Mouse (Mus musculus) embryonic facial prominence, embryonic 14.5 days (tissue): ENCODE data around the gene Rasgef1c. TPM values are rescaled to one million over a fixed set of nuclear protein-coding genes. Genes with fewer than 3 reads are reported as not detected.
A peak's percentile ranks its signal among the peaks of the same experiment; 100 is the strongest.

Experiments used
- ATAC-seq: fragments of 200-750 bp; cut with Nextera tagmentation; 2 replicates; pipeline ENCODE4 v1.8.0; 2017; ENCODE audit warnings: low read depth, moderate number of reproducible peaks, moderate TSS enrichment
- DNase-seq: peaks from one replicate; pipeline ENCODE4 v3.0.0-alpha.2; 2015; ENCODE audit warnings: low spot score
- H3K27ac ChIP-seq: fragments of 300-500 bp; sonication (generic); replicated peaks from 2 replicates; pipeline ENCODE4 v1.5.1; 2014; ENCODE audit warnings: low read depth, mild to moderate bottlenecking, low read length, moderate library complexity
- H3K27me3 ChIP-seq: fragments of 300-500 bp; sonication (generic); replicated peaks from 2 replicates; pipeline ENCODE4 v1.6.1; 2014; ENCODE audit warnings: low read length; ENCODE audit not compliant: control insufficient read depth, insufficient read depth
- H3K36me3 ChIP-seq: fragments of 300-500 bp; sonication (generic); 2 replicates; pipeline ENCODE4 v1.6.1; 2014; ENCODE audit warnings: low read length, mixed read lengths; ENCODE audit not compliant: control insufficient read depth, insufficient read depth
- H3K4me1 ChIP-seq: fragments of 300-500 bp; sonication (generic); 2 replicates; pipeline ENCODE4 v1.6.1; 2014; ENCODE audit warnings: antibody characterized with exemption, low read length; ENCODE audit not compliant: control insufficient read depth, insufficient read depth
- H3K4me2 ChIP-seq: fragments of 300-500 bp; sonication (generic); 2 replicates; pipeline ENCODE4 v1.6.1; 2014; ENCODE audit warnings: low read depth, mild to moderate bottlenecking, low read length, moderate library complexity, mixed read lengths
- H3K4me3 ChIP-seq: fragments of 300-500 bp; sonication (generic); 2 replicates; pipeline ENCODE4 v1.5.1; 2014; ENCODE audit warnings: low read depth, mild to moderate bottlenecking, low read length
- H3K9ac ChIP-seq: fragments of 300-500 bp; sonication (generic); 2 replicates; pipeline ENCODE4 v1.6.1; 2014; ENCODE audit warnings: low read depth, mild to moderate bottlenecking, low read length, moderate library complexity, mixed read lengths
- H3K9me3 ChIP-seq: fragments of 300-500 bp; sonication (generic); 2 replicates; pipeline ENCODE4 v1.6.1; 2016; ENCODE audit warnings: low read length; ENCODE audit not compliant: control insufficient read depth
- WGBS: fragments of 180-500 bp; shearing (Covaris S2); extraction: QIAGEN DNeasy Blood & Tissue Kit; methylation state at CpG from one replicate; pipeline ENCODE4 v1.1.7; 2014; 5-methylcytosine and 5-hydroxymethylcytosine counted together
- polyA plus RNA-seq: library from polyadenylated mRNA; unstranded; fragments of >200 nt; fragmentation: Nextera tagmentation; extraction: Ambion mirVana; gene quantifications from 2 replicates; pipeline ENCODE4 v1.2.1, GENCODE M21; 2014

The Rasgef1c gene
- polyA plus RNA-seq, 1 experiment from 2014 or later, result 1.4 TPM

GRCm38 (mm10) chr11:49983875-49984552 lies 82.4 kb downstream of the Rasgef1c start:
- no peak overlapping the region for H3K4me3 ChIP-seq
- H3K4me1 ChIP-seq, result no peaks in the 10 kb centered on the region
- WGBS, result 59% methylated on average over 4 of the region's 4 CpGs
- H3K4me2 ChIP-seq, result no peak overlapping the region
- no peak overlapping the region for H3K27ac ChIP-seq
- no peak overlapping the region for H3K9ac ChIP-seq
- no peaks in the 10 kb centered on the region for H3K9me3 ChIP-seq
- no peaks in the 10 kb centered on the region for H3K36me3 ChIP-seq
- ATAC-seq (no peak), DNase-seq (no peak)
- no peaks in the 10 kb centered on the region for H3K27me3 ChIP-seq

DNA sequence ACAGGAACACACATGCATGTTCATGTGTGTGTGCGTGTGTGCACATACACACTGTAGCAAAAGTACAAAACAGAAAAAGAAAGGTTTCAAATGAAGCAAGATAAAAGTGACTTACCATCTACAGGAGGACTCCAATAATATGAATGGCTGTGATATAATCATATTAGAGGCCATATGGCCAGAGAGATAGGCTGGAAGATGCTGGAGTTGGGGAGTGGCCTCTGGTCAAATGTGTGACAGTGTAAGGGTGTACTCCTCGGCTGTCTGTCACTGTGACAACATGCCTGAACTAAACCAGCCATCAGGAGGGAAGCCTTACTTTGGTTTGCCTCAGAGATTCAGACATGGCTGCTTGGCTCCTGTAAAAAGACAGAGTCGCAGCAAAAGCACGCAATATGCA lies 83.4 kb downstream of the Rasgef1c start:
- 82% methylated on average over 4 of the region's 4 CpGs for WGBS
- Histone ChIP-seq H3K36me3 (no peaks in the 10 kb centered on the region), H3K27me3 (no peaks in the 10 kb centered on the region), H3K4me1 (no peaks in the 10 kb centered on the region), H3K9me3 (no peaks in the 10 kb centered on the region), H3K4me2 (no peak overlapping the region), H3K9ac (no peak overlapping the region), H3K27ac (no peak overlapping the region), H3K4me3 (no peak overlapping the region)
- DNase-seq (no peak), ATAC-seq (no peak)

- DNase-seq, result peak; percentile 46
- H3K4me1 ChIP-seq, result no peaks in the 10 kb centered on the region
Measured at GRCm38 (mm10) chr11:49986277-49987036, 84.8 kb downstream of the Rasgef1c start.

DNA sequence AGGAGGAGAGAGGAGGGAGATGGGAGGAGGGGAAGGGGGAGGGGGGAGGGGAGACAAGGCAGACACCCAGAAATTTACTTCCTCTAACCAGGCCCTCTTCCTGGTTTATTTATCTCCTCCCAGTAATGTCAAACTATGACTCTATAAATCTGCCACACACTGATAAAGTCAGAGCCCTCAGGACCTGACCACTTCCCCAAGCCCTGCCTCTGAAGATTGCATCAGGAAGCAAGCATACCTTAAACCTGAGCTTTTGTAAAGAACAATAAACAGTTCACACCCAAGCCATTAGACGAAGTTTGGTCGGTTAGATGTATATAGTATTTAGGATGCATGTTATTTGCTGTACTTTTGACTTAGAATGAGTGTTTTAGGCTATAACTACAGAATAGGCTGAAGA lies 92.9 kb downstream of the Rasgef1c start:
- ATAC-seq, result no peak
- 76% methylated on average over 2 of the region's 2 CpGs for WGBS

More at GRCm38 (mm10) chr11:49986277-49987036, 84.8 kb downstream of the Rasgef1c start:
- H3K9ac ChIP-seq, result no peak overlapping the region
- H3K27ac ChIP-seq, result no peak overlapping the region
- H3K27me3 ChIP-seq, result no peaks in the 10 kb centered on the region
- ATAC-seq, result peak; percentile 63; the same call in 1 of the 2 replicates
- no peaks in the 10 kb centered on the region for H3K36me3 ChIP-seq
- H3K4me2 ChIP-seq, result no peak overlapping the region
- 25% methylated on average over 10 of the region's 10 CpGs for WGBS
- no peaks in the 10 kb centered on the region for H3K9me3 ChIP-seq
- no peak overlapping the region for H3K4me3 ChIP-seq

DNA sequence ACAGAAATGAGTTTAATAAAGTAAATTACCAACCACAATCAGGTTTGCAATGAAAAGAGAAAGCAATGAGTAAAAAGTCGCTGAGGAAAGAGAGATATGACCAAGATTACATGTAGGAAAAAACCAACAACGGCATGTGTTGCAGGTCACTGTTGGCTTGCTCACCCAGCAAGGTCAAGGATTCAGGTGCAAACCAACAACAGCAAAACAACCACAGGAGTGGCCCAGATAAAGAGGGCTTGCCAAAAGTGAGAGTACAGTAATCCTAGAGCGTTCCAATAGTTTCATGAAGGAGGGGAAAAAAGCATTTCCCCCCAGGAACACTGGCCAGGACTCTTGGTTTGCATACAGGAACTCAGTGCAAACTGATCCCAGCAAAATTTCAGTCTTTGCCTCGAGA lies 94.8 kb downstream of the Rasgef1c start:
- Histone ChIP-seq H3K36me3 (no peaks in the 10 kb centered on the region), H3K4me1 (no peaks in the 10 kb centered on the region), H3K9ac (no peak overlapping the region), H3K27ac (no peak overlapping the region), H3K4me3 (no peak overlapping the region), H3K9me3 (no peaks in the 10 kb centered on the region), H3K27me3 (no peaks in the 10 kb centered on the region), H3K4me2 (no peak overlapping the region)
- 56% methylated on average over 4 of the region's 4 CpGs for WGBS
- ATAC-seq (no peak), DNase-seq (no peak)

More for the DNA sequence above, 92.9 kb downstream of the Rasgef1c start:
- Histone ChIP-seq H3K4me2 (no peak overlapping the region), H3K4me3 (no peak overlapping the region), H3K27ac (no peak overlapping the region), H3K36me3 (no peaks in the 10 kb centered on the region), H3K9ac (no peak overlapping the region), H3K27me3 (no peaks in the 10 kb centered on the region), H3K4me1 (no peaks in the 10 kb centered on the region), H3K9me3 (no peaks in the 10 kb centered on the region)
- DNase-seq, result no peak

DNA sequence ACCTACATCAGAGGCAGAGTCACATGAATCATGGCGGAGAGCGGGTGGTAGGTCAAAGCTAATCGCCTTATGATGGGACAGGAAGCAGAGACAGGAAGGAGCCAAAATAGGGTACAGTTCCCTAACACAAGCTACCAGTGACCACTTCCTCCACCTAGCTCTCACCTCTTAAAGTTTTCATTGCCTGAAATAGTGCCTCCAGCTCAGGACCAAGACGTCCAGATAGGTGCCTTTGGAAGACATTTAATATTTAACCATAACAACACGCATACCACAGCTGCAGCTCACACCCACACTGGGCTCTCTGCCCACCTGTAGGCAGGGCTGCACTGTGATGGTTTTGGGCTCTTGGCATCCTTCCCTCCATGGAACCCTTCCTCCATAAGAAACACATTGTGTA lies 95.7 kb downstream of the Rasgef1c start:
- H3K4me2 ChIP-seq, result no peak overlapping the region
- DNase-seq, result peak; percentile 57
- no peaks in the 10 kb centered on the region for H3K36me3 ChIP-seq

DNA sequence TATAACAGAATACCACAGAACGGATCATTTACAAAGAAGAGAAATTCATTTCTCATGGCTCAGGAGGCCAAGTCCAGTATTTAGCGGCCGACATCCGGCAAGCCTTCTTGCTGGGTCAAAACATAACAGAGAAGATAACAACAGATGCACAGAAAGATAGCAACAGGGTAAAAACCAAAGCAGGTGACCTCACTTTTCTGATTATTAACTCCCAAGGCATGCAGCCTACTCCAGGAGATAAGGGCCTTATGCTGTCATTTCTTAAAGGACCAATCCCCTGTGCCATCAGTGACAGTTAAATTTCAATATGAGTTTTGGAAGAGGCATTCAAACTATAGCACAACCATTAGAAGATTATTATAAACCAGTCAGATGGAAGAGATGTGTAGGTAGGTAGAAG lies 101.2 kb downstream of the Rasgef1c start:
- H3K4me2 ChIP-seq, result no peak overlapping the region
- H3K4me1 ChIP-seq, result no peaks in the 10 kb centered on the region
- no peaks in the 10 kb centered on the region for H3K9me3 ChIP-seq
- ATAC-seq, result no peak
- H3K27ac ChIP-seq, result no peak overlapping the region
- no peak for DNase-seq
- 78% methylated on average over 4 of the region's 4 CpGs for WGBS
- no peaks in the 10 kb centered on the region for H3K27me3 ChIP-seq
- H3K9ac ChIP-seq, result no peak overlapping the region
- H3K36me3 ChIP-seq, result no peaks in the 10 kb centered on the region
- H3K4me3 ChIP-seq, result no peak overlapping the region

More for the DNA sequence above, 95.7 kb downstream of the Rasgef1c start:
- no peaks in the 10 kb centered on the region for H3K4me1 ChIP-seq
- no peaks in the 10 kb centered on the region for H3K27me3 ChIP-seq
- no peak overlapping the region for H3K9ac ChIP-seq
- WGBS, result 76% methylated on average over 5 of the region's 5 CpGs
- H3K9me3 ChIP-seq, result no peaks in the 10 kb centered on the region
- H3K4me3 ChIP-seq, result no peak overlapping the region
- H3K27ac ChIP-seq, result peak overlapping the region; percentile 28; the same call in 1 of the 2 replicates
- ATAC-seq, result no peak; the same call in 1 of the 2 replicates

- 70% methylated on average over 10 of the region's 10 CpGs for WGBS
- no peak overlapping the region for H3K4me3 ChIP-seq
- H3K27me3 ChIP-seq, result no peaks in the 10 kb centered on the region
- ATAC-seq (no peak), DNase-seq (no peak)
- no peak overlapping the region for H3K4me2 ChIP-seq
- no peaks in the 10 kb centered on the region for H3K36me3 ChIP-seq
- no peak overlapping the region for H3K27ac ChIP-seq
- H3K9me3 ChIP-seq, result no peaks in the 10 kb centered on the region
- no peak overlapping the region for H3K9ac ChIP-seq
- H3K4me1 ChIP-seq, result no peaks in the 10 kb centered on the region
Measured at GRCm38 (mm10) chr11:50007776-50008175, 106.1 kb downstream of the Rasgef1c start.
